ENCODE assay signal across 20 mouse cellular contexts in the genomic region with DNA sequence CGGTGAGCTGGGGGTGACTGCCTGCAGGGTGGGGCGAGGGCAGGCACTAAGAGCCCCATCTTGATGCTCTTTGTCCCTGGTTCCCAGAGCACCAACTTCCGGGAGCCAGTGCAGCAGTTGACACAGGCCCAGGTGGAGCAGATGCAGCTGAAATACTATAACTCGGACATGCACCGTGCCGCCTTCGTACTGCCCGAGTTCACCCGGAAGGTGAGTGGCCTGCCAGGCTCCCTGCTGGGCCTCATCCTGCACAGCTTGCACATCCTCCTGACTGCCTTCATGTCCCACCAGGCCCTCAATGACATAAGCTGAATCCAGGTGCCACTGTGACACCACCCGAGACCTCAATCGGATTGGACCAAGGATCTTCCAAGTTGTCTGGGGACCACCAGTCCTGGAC. TPM values are rescaled to one million over a fixed set of nuclear protein-coding genes. Genes with fewer than 3 reads are reported as not detected.
"Had no signal": no experiment of that assay in that cellular context is flagged by ENCODE, and none has a peak within 500 bp of the region (broad histone marks: within the 10 kb centered on the region; RNA-seq: fewer than 3 reads in every experiment).

No protein-coding gene starts in this region.

- H3K9ac ChIP-seq: limb, embryonic 15.5 days; liver, embryonic 15.5 days; lung, embryonic 15.5 days; neural tube, embryonic 13.5 days had no signal

- ATAC-seq: midbrain, embryonic 16.5 days had no signal

- H3K4me3 ChIP-seq: liver, embryonic 15.5 days; neural tube, embryonic 13.5 days had no signal

- H3K9me3 ChIP-seq: limb, embryonic 15.5 days; liver, embryonic 15.5 days; lung, embryonic 15.5 days; neural tube, embryonic 13.5 days had no signal

- H3K4me2 ChIP-seq: lung, embryonic 15.5 days; midbrain, embryonic 11.5 days; neural tube, embryonic 13.5 days had no signal

- H3K27me3 ChIP-seq: limb, embryonic 15.5 days; liver, embryonic 15.5 days; lung, embryonic 15.5 days; megakaryocyte, embryonic 14.5 days; neural tube, embryonic 13.5 days had no signal

- H3K27ac ChIP-seq: kidney, postnatal 0 days; limb, embryonic 15.5 days; liver, embryonic 15.5 days; lung, embryonic 15.5 days; macrophage; neural tube, embryonic 13.5 days had no signal

- DNase-seq: kidney, adult 9 months; kidney, postnatal 36 days; layer of hippocampus, adult 9-11 months; layer of hippocampus, postnatal 36 days; lung, postnatal 14 days; retina, postnatal 1 day; right cerebral cortex, postnatal 4 days; spleen, adult 18-20 months; thymus, adult 18-20 months; thymus, postnatal 14 days had no signal

RNA-seq across cellular contexts. Expression of a gene that starts 8.4 kb away (rescaled TPM):
- polyA plus RNA-seq: kidney, postnatal 0 days; stomach, embryonic 14.5 days had no signal

RNA-seq across cellular contexts. Expression of a gene that starts 49.1 kb away (rescaled TPM):
- polyA plus RNA-seq: kidney, postnatal 0 days; limb, embryonic 15.5 days; liver, embryonic 15.5 days; lung, embryonic 15.5 days; macrophage; midbrain, embryonic 11.5 days; midbrain, embryonic 16.5 days; neural tube, embryonic 13.5 days; stomach, embryonic 14.5 days had no signal
